Mouse (Mus musculus) left cerebral cortex, postnatal 25 days (tissue): ENCODE measurements at regions not wholly inside any gene's neighbourhood (a gene's known extent, or its start where the extent isn't known, plus 50 kb on each side); places are given as distances from the start of the nearest gene placed in this dataset.
"Not testable (repeated sequence)": the region's sequence is repeated elsewhere in the genome, so short reads cannot be mapped to it uniquely, and the experiment has no call there.

Experiments
- DNase-seq, 2 experiments: peaks; one replicate each; pipeline ENCODE4 v3.0.0; 2022; ENCODE audit warnings: low spot score in 2 of 2, mixed read lengths in 1 of 2
- intact Hi-C: fragments of 180-260 bp; cut with DNase I; formaldehyde crosslinking; loops from one replicate; pipeline ENCODE4 v1.15.1; 2025

GRCm38 (mm10) chr13:75295818-75296217 is 206.2 kb downstream of the Pcsk1 start:
- intact Hi-C loops: no loop called here
- no peak for DNase-seq

- DNase-seq: no peak
- intact Hi-C loops: no loop called here
Measured at GRCm38 (mm10) chr13:75319780-75320179, 230.2 kb downstream of the Pcsk1 start.

GRCm38 (mm10) chr13:75320239-75320638 is 230.6 kb downstream of the Pcsk1 start:
- intact Hi-C loops: no loop called here
- no peak for DNase-seq

GRCm38 (mm10) chr13:75337054-75337453 is 247.4 kb downstream of the Pcsk1 start:
- intact Hi-C loops: no loop called here
- DNase-seq: no peak

- intact Hi-C loops: no loop called here
- no peak for DNase-seq
Measured at GRCm38 (mm10) chr13:75343422-75343821, 253.8 kb downstream of the Pcsk1 start.

- intact Hi-C loops: no loop called here
- DNase-seq: no peak
Measured at GRCm38 (mm10) chr13:75366723-75367426, 277.2 kb downstream of the Pcsk1 start.

- DNase-seq: no peak
Measured at GRCm38 (mm10) chr13:75368249-75368800, 278.7 kb downstream of the Pcsk1 start.

GRCm38 (mm10) chr13:75377100-75377499 is 287.5 kb downstream of the Pcsk1 start:
- DNase-seq, intact Hi-C loops: not testable (repeated sequence)

More at GRCm38 (mm10) chr13:75368249-75368800, 278.7 kb downstream of the Pcsk1 start:
- intact Hi-C loops: no loop called here

GRCm38 (mm10) chr13:75377717-75378116 is 288.1 kb downstream of the Pcsk1 start:
- no peak for DNase-seq
- intact Hi-C loops: no loop called here

- intact Hi-C loops: no loop called here
- DNase-seq: no peak
Measured at GRCm38 (mm10) chr13:75384631-75385340, 295.2 kb downstream of the Pcsk1 start.

- intact Hi-C loops: no loop called here
- no peak for DNase-seq
Measured at GRCm38 (mm10) chr13:75389211-75389610, 299.6 kb downstream of the Pcsk1 start.

- intact Hi-C loops: no loop called here
- DNase-seq: no peak
Measured at GRCm38 (mm10) chr13:75390177-75390576, 300.6 kb downstream of the Pcsk1 start.

GRCm38 (mm10) chr13:75399846-75400245 is 306.7 kb upstream of the Ell2 start:
- DNase-seq, intact Hi-C loops: not testable (repeated sequence)

- intact Hi-C loops: no loop called here
- peak; percentile 6 to 55 for DNase-seq
Measured at GRCm38 (mm10) chr13:75420726-75421125, 285.8 kb upstream of the Ell2 start.

- intact Hi-C loops: no loop called here
- DNase-seq: no peak
Measured at GRCm38 (mm10) chr13:75426971-75427370, 279.6 kb upstream of the Ell2 start.

GRCm38 (mm10) chr13:75439170-75439569 is 267.4 kb upstream of the Ell2 start:
- DNase-seq: no peak
- intact Hi-C loops: no loop called here

GRCm38 (mm10) chr13:75440051-75440450 is 266.5 kb upstream of the Ell2 start:
- no peak for DNase-seq
- intact Hi-C loops: no loop called here

- intact Hi-C loops: no loop called here
- no peak for DNase-seq
Measured at GRCm38 (mm10) chr13:75460335-75460878, 246.2 kb upstream of the Ell2 start.

- DNase-seq: no peak
- intact Hi-C loops: no loop called here
Measured at GRCm38 (mm10) chr13:75461273-75461672, 245.3 kb upstream of the Ell2 start.

GRCm38 (mm10) chr13:75467225-75467624 is 239.3 kb upstream of the Ell2 start:
- intact Hi-C loops: no loop called here

More at GRCm38 (mm10) chr13:75467225-75467624, 239.3 kb upstream of the Ell2 start:
- no peak for DNase-seq
